Mouse (Mus musculus): ENCODE measurements at regions not wholly inside any gene's neighbourhood (a gene's known extent, or its start where the extent isn't known, plus 50 kb on each side); places are given as distances from the start of the nearest gene placed in this dataset.

DNA sequence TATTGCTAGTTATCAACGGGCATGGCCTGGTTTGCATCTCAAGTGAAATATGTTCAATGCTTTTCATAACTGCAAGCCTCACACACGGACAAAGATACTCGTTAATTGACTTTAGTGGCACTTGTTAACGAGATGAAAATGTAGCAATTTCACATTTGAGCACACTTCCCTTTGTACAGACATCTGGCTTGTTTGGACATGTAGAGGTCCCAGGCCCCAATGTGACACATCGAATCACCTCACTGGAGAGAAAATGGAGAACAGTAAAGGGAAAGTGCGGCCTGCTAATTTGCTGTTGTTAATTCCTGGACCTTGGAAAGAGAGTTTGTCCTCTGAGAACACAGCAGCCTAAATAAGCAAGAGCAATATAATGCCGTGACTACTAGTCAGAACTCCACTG lies 257.4 kb upstream of the Tenm3 start:
- Histone ChIP-seq H3K4me3 (no peak overlapping the region), H3ac (ENCODE audit: control insufficient read depth, insufficient read length) (no peak overlapping the region), H3K36me3 (ENCODE audit: control insufficient read depth, insufficient read depth) (no peaks in the 10 kb centered on the region), H3K79me2 (ENCODE audit: control insufficient read depth, insufficient read depth) (no peaks in the 10 kb centered on the region), H3K27me3 (ENCODE audit: control insufficient read depth, insufficient read depth, insufficient read length) (no peaks in the 10 kb centered on the region), H3K4me2 (ENCODE audit: low read depth) (no peak overlapping the region)
- no peak for TF ChIP-seq TCF12 (IDR thresholded peaks at IDR 0.05; ENCODE audit: insufficient read depth, poor library complexity, severe bottlenecking)
- TF ChIP-seq TCF3 (IDR thresholded peaks at IDR 0.05; ENCODE audit: insufficient read length, low read depth) = no peak
- TF ChIP-seq MYOG (IDR thresholded peaks at IDR 0.05; ENCODE audit: control insufficient read depth in 1 of 3, insufficient read depth in 1 of 3, insufficient read length in 2 of 3, low read depth in 2 of 3) = no peak
- TF ChIP-seq MYOD1 (IDR thresholded peaks at IDR 0.05; ENCODE audit: control insufficient read depth in 1 of 3, insufficient read length in 2 of 3, low read depth in 2 of 3) = no peak
- no peak for TF ChIP-seq POLR2AphosphoS2 (IDR thresholded peaks at IDR 0.05; ENCODE audit: insufficient read length, low read depth)
- no peak for TF ChIP-seq E2F4 (IDR thresholded peaks at IDR 0.05; ENCODE audit: insufficient read depth)
- no peak for TF ChIP-seq REST (IDR thresholded peaks at IDR 0.05; ENCODE audit: insufficient read depth, insufficient read length)
- TF ChIP-seq MAX (IDR thresholded peaks at IDR 0.05; ENCODE audit: low read depth) = no peak
- no peak for TF ChIP-seq CEBPB (IDR thresholded peaks at IDR 0.05; ENCODE audit: insufficient read depth, poor library complexity, severe bottlenecking)
- no peak for TF ChIP-seq POLR2A (IDR thresholded peaks at IDR 0.05; ENCODE audit: insufficient read length, low read depth)
- no peak for TF ChIP-seq USF1 (IDR thresholded peaks at IDR 0.05; ENCODE audit: low read depth)
- TF ChIP-seq SRF (IDR thresholded peaks at IDR 0.05; ENCODE audit: control insufficient read depth, insufficient read length, low read depth) = no peak

DNA sequence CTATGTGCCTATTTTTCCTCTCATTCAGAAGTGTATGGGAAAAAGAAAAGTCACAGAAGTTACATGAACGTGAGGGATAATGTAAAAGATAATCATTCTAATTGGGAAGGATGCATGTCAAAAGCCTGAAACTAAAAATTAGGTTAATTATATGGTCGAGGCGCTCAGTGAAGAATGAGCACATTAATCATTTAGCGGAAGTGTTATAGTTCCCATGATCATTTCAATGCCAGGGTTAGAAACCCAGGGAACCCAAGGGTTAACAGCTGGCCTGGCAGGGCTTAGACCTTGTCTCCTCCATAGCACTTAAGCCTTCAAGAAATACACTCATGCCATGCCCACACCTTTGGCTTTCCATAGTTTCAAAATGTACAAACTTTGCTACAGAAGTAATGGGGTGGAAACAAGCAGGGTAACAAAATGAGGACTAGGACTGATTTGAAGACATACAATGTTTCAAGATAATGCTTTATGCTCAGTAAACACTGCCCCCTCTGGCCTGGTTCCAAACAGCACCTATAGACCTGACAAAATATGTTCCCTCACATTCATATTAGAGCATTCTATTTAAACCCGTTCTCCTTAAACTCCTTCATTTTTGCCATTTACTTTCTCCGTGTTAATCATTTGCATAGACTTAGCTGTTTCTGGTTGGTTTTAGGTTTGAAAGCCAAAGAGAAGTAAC lies 240.6 kb upstream of the Tenm3 start:
- Histone ChIP-seq H3K27me3 (ENCODE audit: control insufficient read depth, insufficient read depth, insufficient read length) (no peaks in the 10 kb centered on the region), H3K79me2 (ENCODE audit: control insufficient read depth, insufficient read depth) (no peaks in the 10 kb centered on the region), H3K4me2 (ENCODE audit: low read depth) (no peak overlapping the region), H3K4me3 (no peak overlapping the region), H3ac (ENCODE audit: control insufficient read depth, insufficient read length) (no peak overlapping the region), H3K36me3 (ENCODE audit: control insufficient read depth, insufficient read depth) (no peaks in the 10 kb centered on the region)
- no peak for TF ChIP-seq USF1 (IDR thresholded peaks at IDR 0.05; ENCODE audit: low read depth)
- TF ChIP-seq MAX (IDR thresholded peaks at IDR 0.05; ENCODE audit: low read depth) = no peak
- TF ChIP-seq REST (IDR thresholded peaks at IDR 0.05; ENCODE audit: insufficient read depth, insufficient read length) = no peak
- TF ChIP-seq CEBPB (IDR thresholded peaks at IDR 0.05; ENCODE audit: insufficient read depth, poor library complexity, severe bottlenecking) = no peak
- TF ChIP-seq POLR2A (IDR thresholded peaks at IDR 0.05; ENCODE audit: insufficient read length, low read depth) = no peak

DNA sequence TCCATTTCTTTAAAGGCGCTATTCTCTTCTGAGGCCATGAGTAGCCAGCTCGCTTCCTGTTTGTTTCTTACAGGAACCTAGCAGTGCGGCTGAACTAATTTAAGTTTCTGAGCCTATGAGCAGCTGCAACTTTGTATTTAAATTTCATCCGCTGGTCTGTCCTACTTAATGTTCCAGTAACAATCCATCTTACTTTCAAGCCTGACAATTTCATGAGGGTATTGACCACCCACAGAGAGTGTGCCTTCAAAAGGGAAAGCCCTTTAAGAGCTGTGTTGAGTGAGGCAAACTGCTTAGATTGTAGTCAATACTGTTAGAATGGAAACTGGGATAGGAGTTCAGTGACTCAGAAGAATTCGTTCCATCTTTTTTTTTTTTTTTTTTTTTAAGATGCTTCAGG lies 225.7 kb upstream of the Tenm3 start:
- no peak overlapping the region for H3ac ChIP-seq (ENCODE audit: control insufficient read depth, insufficient read length)
- H3K36me3 ChIP-seq (ENCODE audit: control insufficient read depth, insufficient read depth) = no peaks in the 10 kb centered on the region
- no peak overlapping the region for H3K4me2 ChIP-seq (ENCODE audit: low read depth)
- no peaks in the 10 kb centered on the region for H3K79me2 ChIP-seq (ENCODE audit: control insufficient read depth, insufficient read depth)
- H3K27me3 ChIP-seq (ENCODE audit: control insufficient read depth, insufficient read depth, insufficient read length) = no peaks in the 10 kb centered on the region
- H3K4me3 ChIP-seq = no peak overlapping the region
- no peak for TF ChIP-seq E2F4 (IDR thresholded peaks at IDR 0.05; ENCODE audit: insufficient read depth)
- no peak for TF ChIP-seq MAX (IDR thresholded peaks at IDR 0.05; ENCODE audit: low read depth)
- TF ChIP-seq TCF12 (IDR thresholded peaks at IDR 0.05; ENCODE audit: insufficient read depth, poor library complexity, severe bottlenecking) = no peak

DNA sequence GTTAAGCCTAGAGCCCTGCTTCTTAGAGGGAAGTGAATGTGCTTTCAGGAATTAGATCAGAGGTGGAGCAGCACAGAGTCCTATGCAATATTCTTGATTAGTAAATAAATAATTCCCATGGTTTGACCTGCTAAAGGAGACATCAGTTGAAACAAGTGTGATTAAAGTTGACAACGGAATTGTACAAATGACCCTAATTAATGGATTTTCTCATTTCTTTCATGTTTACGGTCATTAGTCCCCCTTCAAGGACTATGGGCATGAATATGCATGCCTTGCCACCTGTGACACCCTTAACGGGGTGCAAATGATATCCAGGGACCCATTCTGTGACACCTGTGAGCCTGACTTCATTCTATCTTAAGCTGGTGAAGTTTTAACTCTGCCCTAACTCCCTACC lies 219.5 kb upstream of the Tenm3 start:
- TF ChIP-seq SRF (IDR thresholded peaks at IDR 0.05; ENCODE audit: control insufficient read depth, insufficient read length, low read depth) (no peak), USF1 (IDR thresholded peaks at IDR 0.05; ENCODE audit: low read depth) (no peak), REST (IDR thresholded peaks at IDR 0.05; ENCODE audit: insufficient read depth, insufficient read length) (no peak), MYOG (IDR thresholded peaks at IDR 0.05; ENCODE audit: control insufficient read depth in 1 of 3, insufficient read depth in 1 of 3, insufficient read length in 2 of 3, low read depth in 2 of 3) (no peak), MYOD1 (IDR thresholded peaks at IDR 0.05; ENCODE audit: control insufficient read depth in 1 of 3, insufficient read length in 2 of 3, low read depth in 2 of 3) (no peak), POLR2A (IDR thresholded peaks at IDR 0.05; ENCODE audit: insufficient read length, low read depth) (no peak), TCF3 (IDR thresholded peaks at IDR 0.05; ENCODE audit: insufficient read length, low read depth) (no peak), POLR2AphosphoS2 (IDR thresholded peaks at IDR 0.05; ENCODE audit: insufficient read length, low read depth) (no peak), TCF12 (IDR thresholded peaks at IDR 0.05; ENCODE audit: insufficient read depth, poor library complexity, severe bottlenecking) (no peak), CEBPB (IDR thresholded peaks at IDR 0.05; ENCODE audit: insufficient read depth, poor library complexity, severe bottlenecking) (no peak), E2F4 (IDR thresholded peaks at IDR 0.05; ENCODE audit: insufficient read depth) (no peak), MAX (IDR thresholded peaks at IDR 0.05; ENCODE audit: low read depth) (no peak)
- H3ac ChIP-seq (ENCODE audit: control insufficient read depth, insufficient read length) = no peak overlapping the region
- no peaks in the 10 kb centered on the region for H3K79me2 ChIP-seq (ENCODE audit: control insufficient read depth, insufficient read depth)
- H3K27me3 ChIP-seq (ENCODE audit: control insufficient read depth, insufficient read depth, insufficient read length) = no peaks in the 10 kb centered on the region
- H3K4me2 ChIP-seq (ENCODE audit: low read depth) = no peak overlapping the region
- H3K4me3 ChIP-seq = no peak overlapping the region
- H3K36me3 ChIP-seq (ENCODE audit: control insufficient read depth, insufficient read depth) = no peaks in the 10 kb centered on the region

DNA sequence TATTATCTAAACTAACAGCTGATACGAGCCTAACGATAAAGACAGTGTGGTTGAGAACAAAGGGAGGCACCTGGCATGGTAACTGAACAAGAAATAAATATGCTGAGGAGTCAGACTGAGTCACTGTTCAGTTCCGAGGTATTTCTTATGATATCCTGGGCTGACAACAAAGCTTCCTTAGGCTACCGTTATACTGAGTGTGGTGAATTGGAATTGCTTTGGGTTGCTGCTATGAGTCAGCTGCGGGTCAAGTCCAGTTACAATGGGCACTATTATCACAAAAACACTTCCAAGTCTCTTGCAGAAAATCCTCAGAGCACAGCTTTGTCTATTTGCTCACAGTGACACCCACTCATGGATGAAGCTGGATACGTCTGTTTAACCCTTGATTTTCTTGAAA lies 199.5 kb upstream of the Tenm3 start:
- TF ChIP-seq MYOD1 (IDR thresholded peaks at IDR 0.05; ENCODE audit: control insufficient read depth in 1 of 3, insufficient read length in 2 of 3, low read depth in 2 of 3) (peak in 2 of 3 experiments; percentile 18 to 36), TCF12 (IDR thresholded peaks at IDR 0.05; ENCODE audit: insufficient read depth, poor library complexity, severe bottlenecking) (no peak), CEBPB (IDR thresholded peaks at IDR 0.05; ENCODE audit: insufficient read depth, poor library complexity, severe bottlenecking) (peak; percentile 16; the same call in 1 of the 2 replicates), E2F4 (IDR thresholded peaks at IDR 0.05; ENCODE audit: insufficient read depth) (no peak)
- Histone ChIP-seq H3K27me3 (ENCODE audit: control insufficient read depth, insufficient read depth, insufficient read length) (no peaks in the 10 kb centered on the region), H3K79me2 (ENCODE audit: control insufficient read depth, insufficient read depth) (no peaks in the 10 kb centered on the region), H3K36me3 (ENCODE audit: control insufficient read depth, insufficient read depth) (no peaks in the 10 kb centered on the region), H3K4me3 (no peak overlapping the region), H3ac (ENCODE audit: control insufficient read depth, insufficient read length) (no peak overlapping the region), H3K4me2 (ENCODE audit: low read depth) (peak overlapping the region; percentile 55)

Data from myocyte (in vitro differentiated cells).